Mouse (Mus musculus): ENCODE data around the gene Zfp112.
"Not testable (repeated sequence)": the region's sequence is repeated elsewhere in the genome, so short reads cannot be mapped to it uniquely, and the experiment has no call there.

The Zfp112 gene

DNA sequence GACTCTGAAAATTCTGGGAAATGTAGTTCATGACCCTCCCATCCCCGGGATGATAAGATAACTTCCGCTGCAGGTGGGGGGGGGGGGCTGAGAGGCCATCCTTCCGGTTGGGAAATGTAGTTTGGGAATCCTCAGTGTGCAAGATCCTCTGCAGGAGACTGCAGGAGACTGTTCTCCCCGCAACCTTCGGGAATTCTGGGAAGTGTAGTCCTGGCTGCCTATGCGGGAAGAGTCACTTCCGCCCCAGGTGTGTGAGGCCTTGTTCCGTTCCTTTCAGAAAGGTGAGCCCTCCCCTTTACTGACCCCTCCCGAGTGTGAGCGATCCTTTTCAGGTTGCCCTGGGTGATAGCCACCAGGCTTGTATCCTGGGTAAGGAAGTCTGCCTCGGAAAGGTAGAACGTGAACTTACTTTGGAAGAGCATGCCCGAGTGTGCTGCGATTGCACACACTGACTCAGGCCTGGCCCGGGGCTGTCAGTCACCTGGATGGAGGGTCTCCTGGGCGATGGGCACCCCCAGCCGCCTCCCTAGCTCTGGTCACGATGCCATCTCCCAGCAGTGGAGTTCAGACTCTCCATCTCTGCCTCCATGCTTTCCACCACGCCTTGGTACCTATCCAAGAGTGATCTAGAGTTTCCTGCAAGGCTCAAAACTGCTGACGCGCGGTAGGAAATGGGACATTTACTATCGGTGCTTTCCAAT lies at the start of gene Zfp112:
Gene Zfp112 (plus strand): TSS at position 159 of the 701 bp plus-strand sequence.
- DNase-seq (ENCODE audit: low read depth, low spot score) = no peak

DNA sequence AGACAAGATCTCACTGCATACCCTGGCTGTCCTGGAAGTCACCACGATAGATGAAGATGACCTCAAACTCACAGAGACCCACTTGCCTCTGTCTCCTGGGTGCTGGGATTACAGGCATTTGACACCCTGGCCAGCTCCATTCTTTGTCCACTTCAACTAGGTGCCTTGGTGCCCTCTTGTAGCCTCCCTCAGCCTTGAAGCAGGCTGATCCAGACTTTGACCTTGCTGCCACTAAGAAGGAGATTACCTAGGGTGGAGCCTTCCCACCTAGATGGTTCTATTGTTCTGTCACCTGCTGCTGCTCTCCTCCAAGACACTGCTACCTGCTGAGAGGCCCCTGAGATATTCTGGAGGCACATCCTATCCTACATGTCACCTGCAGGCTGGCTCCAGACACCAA lies 37.7 kb upstream of the Zfp112 start:
- not testable (repeated sequence) for DNase-seq (ENCODE audit: low read depth, low spot score)

DNA sequence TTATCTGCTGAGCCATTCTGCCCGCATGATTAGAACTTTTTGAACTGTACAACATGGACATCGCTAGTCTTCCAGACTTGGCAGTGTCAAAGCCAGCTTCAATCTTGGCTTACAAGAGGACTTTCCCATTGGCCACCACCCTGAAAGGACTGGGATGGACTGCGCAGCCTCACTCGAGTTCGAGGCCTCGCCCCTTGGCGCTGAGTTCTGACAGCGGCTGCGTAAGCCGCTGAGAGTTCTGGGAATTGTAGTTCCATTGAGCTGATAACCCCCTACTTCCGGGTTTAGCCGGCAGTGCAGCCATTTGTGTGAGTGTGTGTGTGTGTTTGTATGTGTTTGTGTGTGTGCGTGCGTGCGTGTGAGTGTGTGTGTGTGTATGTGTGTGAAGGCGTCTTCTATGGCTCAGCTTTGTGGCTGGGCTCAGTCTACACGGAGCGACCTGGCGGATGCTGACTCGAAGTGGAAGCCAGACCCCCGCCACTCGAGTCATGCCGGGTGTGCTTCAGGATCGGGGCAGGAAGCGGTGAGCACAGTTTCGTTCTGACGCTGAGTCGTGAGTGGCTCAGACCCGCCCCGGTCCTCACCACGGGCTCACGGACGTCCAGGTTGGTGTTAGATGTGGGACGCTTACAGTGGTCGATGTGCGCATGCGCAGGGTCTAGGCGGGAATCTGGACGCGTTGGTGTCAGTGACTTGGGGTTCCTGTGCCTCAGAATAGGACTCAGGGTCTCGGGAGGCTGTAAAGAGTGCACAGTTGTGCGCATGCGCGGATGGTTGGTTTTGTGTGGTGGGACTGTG lies 30.3 kb upstream of the Zfp112 start, which contains the start of gene Zfp180:
Gene Zfp180 (plus strand): TSS at position 291 of the 798 bp plus-strand sequence.
- peak; percentile 96 for DNase-seq (ENCODE audit: low read depth, low spot score)

DNA sequence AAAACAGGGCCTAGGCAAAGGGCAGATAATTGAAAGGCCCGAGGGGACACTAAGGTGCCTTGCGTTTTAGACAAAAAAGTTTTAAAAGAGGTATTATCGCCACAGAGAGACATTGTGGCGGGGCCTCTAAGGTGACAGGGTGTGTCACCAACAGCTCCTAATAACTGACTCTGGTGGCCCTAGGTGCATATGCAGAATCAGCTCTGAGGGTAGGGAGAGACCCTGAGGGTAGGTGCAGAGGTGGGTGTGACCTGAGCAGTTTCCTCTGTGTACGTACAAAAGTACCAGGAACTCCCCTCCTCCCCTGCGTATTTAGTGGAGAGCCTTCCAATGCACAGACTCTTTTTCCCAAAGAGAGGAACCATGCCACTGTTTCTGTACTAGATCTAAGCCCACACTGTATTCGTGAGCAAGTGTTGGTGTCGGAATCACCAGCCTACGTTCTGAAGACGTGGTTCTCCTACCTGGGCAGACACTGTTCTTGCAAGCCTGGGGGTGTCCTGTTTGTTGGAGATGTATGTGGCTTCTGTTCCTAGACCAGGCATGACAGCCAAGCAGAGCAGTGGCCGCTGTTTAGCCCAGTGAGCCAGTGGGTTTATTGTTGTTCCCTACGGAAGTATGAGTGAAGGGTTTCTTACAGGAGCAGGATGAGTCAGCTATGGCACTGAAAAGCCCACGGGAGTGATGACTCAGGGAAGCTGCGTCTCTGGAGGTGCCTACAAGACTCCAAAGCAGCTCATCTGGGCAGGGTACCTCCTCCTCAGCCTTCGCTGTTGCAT lies 29.5 kb upstream of the Zfp112 start:
- DNase-seq (ENCODE audit: low read depth, low spot score) = no peak

DNA sequence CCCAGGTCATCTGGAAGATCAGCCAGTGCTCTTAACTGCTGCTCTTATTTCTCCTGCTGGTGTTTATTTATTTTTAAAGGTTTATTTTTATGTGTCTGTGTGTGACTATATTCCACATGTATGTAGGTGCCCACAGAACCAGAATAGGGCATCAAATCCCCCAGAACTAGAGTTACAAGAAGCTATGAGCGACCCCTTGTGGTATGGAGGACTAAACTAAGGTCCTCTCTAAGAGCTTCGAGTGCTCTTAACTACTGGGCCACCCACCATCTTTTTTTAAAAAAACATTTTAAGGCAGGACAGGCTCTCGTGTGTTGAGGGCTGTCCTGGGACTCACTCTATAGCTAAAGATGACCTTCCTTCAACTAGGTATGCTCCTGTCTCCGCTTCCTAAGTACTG lies 25.2 kb upstream of the Zfp112 start:
- no peak for DNase-seq (ENCODE audit: low read depth, low spot score)

DNA sequence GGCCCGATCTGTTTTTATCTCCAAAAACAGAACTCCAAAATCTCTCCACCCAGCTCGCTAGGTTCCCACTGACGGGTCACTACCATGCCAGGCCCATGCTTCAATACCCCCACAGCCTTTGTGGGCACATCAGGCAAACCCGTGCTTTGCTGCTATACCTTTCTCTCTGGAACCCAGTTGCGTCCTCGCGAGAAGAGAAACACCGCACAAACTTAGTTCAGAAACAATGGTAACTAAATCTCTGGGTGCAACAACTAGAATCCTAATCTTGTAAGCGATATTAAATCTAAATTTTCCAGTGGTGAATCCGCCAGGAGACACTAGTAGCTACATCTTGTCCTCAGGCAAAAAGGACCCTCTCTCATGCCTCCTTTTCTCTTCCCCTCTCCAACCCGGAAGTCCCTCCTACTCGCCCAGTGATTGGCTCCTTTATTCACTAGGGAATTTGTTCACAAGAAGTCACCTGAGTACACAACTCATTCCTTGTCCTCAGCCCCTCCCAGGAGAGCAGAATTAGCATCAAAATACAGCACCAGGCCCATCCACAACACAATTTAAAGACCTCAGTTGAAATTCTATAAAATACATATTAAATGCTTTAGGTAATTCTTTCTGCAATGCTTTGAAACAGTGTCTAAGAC lies 24.5 kb upstream of the Zfp112 start:
- no peak for DNase-seq (ENCODE audit: low read depth, low spot score)

DNA sequence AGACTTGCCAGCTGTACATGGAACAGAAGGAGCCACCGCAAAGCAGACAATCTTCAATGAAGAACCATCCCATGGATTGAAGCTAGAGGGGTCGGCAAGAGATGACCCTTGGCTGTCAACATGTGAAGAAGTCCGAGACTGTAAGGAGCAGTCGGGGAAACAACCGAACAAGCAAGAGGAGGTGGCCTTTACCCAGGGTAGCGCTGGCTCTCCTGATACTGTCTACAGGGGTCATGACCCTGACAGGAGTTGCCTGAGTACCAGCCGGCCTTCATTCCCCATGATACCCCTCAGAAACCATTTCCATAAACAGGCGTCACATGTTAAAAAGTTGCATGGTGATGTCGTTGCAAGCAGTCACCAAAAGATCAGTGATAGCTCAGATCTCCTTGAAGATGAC lies 7.7 kb upstream of the Zfp112 start:
- no peak for DNase-seq (ENCODE audit: low read depth, low spot score)

DNA sequence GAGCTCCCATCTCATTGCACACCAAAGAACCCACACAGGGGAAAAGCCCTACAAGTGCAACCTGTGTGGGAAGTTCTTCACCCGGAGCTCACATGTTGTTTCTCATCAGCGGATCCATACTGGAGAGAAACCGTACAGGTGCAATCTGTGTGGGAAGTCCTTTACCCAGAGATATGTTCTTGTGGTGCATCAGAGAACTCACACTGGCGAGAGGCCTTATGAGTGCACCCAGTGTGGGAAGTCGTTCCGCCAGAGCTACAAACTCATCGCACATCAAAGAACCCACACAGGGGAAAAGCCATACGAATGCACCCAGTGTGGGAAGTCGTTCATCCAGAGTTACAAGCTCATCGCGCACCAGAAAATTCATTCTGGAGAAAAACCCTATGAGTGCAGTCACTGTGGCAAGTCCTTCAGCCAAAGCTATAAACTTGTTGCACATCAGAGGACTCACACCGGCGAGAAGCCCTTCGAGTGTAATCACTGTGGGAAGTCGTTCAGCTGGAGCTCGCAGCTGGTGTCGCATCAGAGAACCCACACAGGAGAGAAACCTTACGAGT lies 6.9 kb upstream of the Zfp112 start:
- no peak for DNase-seq (ENCODE audit: low read depth, low spot score)

DNA sequence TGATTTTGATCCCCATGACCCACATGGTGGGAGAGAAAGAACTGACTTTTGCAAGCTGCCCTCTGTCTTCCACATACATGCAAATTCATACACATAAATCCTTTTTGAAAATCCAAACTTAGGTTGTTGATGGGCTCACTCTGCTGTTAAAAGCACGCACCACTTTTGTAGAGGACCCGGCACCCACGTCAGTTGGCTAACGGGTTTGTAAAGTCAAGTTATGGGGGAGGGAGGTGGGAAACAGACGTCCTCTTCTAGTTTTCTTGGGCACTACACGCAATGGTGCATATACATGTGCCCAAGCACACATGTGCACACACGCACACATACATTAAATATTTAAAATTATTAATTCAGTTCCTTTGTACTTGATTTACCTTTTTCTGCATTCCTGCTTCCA lies 1.3 kb upstream of the Zfp112 start:
- no peak for DNase-seq (ENCODE audit: low read depth, low spot score)

DNA sequence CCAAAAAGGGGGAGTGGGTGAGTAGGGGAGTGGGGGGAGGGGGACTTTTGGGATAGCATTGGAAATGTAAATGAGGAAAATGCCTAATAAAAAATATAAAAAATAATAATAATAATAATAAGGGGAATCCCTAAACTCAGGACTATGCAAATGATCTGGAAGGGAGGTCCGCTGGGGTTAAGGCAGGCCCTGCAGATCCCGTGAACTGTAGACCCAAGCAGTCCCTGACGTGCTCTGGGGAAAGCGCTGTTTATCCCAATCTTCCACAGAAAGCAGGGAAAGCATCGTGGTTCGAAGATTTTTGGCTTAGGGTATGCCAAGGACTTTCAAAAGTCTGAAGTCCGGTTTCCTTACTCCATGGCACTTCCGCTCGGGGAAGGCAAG lies 350 bp upstream of the Zfp112 start:
- no peak for DNase-seq (ENCODE audit: low read depth, low spot score)

DNA sequence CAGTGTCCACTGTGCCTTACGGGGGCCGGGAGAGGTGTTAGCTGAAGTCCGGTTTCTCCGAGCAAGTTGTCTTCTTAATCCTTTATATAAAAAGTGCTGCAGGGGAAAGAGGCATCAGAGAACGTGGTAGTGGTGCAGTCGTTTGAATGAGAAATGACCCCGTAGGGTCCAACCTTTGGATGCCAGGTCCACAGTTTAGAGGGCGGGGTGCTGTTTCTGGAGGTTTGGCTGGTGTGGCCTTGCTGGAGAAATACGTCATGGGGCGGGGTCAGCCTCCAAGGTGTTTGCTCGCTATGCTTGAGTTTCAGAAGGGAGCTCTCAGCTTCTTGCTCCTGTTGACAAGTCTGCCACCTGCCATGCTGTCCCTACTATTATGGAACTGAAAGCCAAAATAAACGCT lies 887 bp downstream of the Zfp112 start:
- no peak for DNase-seq (ENCODE audit: low read depth, low spot score)

DNA sequence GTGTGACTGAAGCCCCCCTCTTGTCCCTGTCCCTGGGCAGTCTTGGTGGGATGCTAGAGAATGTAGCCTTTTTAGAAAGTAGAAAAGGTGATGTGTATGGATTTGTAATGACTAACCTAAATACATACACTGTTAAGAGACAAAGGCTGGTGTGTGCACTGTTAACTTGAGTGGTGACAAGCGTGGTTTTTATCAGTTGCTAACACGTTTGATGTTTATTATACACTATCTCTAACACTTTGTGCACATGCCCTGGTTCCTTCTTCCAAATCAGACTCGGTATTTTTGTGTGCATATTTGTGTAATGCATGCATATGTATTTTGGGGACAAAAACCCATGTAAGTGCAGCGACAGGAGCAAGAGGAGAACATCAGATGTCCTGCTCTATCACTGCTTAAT lies 4.5 kb downstream of the Zfp112 start:
- no peak for DNase-seq (ENCODE audit: low read depth, low spot score)

DNA sequence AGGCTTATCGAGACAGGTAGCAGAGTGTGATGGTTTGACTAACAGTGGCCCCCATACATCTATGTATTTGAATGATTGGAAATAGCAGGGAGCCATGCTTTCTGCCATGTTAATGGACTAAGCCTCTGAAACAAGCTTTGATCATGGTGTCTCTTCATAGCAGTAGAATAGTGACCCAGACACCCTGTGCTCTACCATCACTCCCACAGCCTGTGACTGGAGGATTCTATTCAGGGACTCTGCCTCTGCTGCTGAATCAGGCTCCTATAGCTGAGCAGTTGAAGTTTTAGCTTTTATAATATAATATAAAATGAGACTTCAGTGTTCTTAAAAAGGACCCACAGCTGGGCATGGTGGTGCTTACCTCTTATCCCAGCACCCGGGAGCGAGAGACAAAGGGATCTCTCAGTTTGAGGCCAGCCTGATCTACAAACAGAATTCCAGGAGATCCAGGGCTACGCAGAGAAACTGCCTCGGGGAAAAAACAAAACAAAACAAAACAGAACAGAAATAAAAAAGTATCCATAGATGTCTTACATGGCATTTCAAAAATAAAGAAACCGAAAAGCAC lies 21.4 kb downstream of the Zfp112 start:
- no peak for DNase-seq (ENCODE audit: low read depth, low spot score)

DNA sequence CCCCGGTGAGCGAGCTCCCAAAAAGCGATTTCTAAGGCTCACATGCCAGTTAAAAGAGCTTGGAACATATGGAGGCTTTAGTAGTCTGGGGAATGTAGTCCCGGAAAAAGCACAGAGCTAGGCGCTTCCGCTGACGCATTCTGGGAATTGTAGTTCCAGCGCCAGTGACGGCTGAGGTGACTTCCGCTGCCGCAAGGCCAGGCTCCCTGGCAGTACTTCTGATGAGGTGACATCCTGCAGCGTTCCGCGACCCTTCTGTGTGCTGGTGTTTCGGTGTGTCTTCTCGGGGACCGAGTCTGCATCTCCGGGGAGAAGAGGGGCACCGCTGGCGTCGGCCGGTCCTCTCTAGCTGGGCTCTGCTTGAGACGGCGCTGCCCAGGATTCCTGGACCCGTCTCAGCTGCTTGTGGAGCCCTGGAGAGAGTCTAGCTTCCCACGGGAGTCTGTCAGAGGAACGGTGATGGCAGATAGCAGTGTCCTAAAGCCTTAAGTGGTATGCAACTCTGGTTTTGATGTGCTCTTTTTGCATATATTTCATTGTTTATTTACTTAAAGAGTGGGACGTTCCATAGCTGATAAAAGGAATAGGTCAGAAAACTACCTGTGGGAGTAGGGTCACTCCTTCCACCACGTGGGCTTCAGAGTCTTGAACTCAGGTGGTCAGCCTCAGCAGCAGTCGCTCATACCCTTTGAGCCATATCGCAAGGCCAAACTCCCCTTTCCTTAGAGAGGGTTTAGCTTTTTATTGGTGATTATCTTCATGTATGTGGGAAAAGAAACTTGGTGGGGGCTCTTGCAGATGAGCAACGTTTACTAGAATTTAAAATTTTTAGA lies 22.1 kb downstream of the Zfp112 start, which contains the start of gene Zfp235:
Gene Zfp235 (plus strand): TSS at position 174 of the 833 bp plus-strand sequence.
- peak; percentile 85 for DNase-seq (ENCODE audit: low read depth, low spot score)

DNA sequence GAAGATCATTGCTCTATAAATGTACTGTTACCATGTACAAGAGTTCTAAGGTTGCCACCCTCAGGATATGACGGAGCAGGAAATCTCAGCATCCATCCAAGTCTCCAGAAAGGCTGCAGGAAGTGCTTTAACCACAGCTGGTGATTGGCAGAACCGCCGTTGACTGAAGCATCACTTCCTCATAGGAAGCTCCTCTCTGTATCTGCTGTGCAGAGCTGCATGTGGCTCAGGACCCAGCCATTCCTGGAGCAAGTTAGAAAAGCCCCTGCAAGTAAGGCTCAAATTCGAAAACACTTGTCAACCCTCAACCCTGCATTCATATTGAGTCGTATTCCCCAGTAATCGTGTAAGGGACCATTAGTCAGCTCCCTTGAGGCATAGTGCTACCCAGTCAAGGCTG lies 30.5 kb downstream of the Zfp112 start:
- DNase-seq (ENCODE audit: low read depth, low spot score) = no peak

DNA sequence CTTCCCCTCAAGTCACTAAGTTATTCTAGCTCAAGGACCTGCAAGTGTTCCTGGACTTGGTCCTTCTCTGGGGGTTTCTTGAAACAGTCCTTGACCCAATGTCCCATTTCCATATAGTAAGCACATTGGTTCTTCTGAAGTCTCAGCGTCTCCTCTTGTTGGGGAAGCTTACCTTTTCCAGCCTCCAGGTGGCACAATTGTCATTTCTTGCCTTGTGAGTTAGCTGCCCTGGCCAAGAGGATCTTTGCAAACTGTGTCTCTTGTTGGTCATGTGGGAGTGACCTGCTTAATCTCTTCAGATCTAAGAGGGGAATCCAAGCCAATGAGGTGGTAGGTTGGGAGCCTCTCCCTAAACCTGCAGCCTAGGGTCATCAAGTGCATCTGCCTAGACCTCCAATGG lies 41.2 kb downstream of the Zfp112 start:
- peak; percentile 28 for DNase-seq (ENCODE audit: low read depth, low spot score)

DNA sequence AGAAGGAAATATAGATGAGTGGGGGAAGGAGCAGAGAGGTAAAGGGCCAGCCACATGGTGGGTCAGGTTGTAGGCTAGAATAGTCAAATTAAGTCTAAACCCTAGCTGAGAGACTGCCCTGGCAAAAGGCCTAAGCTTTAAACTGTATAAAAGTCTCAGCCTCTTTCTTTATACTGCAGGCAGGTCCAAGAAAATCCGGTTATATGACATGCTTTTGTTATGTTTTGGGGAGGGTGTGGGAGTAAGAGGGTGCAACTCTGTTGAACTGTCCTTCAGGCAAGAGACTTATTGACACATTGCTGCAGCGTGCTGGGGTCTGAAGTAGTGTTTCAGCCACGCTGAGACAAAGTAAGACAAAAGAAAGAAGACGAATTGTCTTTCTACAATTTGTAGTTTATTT lies 60.1 kb downstream of the Zfp112 start:
- DNase-seq (ENCODE audit: low read depth, low spot score) = no peak

DNA sequence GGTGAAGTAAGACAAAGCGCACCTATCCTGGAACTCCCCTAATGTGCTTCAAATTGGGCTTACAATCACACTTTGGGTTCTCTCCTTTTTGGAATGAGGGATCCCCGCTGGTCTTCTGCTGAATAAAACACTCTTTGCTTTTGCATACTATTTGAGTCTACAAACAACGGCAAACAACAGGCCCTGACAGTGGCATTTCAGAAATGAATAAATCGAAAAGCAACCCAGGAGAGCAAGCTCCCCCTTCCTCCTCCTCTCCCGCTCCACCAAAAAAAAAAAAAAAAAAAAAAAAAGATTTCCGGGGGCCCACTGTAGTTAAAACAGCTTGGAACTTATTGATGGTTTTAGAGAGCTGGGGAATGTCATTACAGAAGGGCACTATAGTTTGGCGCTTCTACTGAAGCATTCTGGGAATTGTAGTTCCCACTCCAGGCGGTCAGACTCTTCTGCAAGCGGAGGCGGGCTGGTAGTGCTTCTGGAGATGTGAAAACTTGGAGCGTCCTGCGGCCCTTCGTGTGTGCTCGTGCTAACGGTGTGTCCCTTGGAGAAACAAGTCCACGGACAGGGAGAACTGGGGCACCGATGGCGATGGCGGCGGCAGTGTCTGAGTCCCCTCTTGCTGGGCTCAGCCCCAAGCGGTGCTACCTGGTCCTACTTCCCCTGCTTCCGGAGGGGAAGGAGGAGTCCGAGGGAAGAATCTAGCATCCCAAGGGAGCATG lies 62.7 kb downstream of the Zfp112 start, which contains the start of gene Zfp114:
Gene Zfp114 (plus strand): TSS at position 443 of the 719 bp plus-strand sequence.
- DNase-seq (ENCODE audit: low read depth, low spot score) = no peak

DNA sequence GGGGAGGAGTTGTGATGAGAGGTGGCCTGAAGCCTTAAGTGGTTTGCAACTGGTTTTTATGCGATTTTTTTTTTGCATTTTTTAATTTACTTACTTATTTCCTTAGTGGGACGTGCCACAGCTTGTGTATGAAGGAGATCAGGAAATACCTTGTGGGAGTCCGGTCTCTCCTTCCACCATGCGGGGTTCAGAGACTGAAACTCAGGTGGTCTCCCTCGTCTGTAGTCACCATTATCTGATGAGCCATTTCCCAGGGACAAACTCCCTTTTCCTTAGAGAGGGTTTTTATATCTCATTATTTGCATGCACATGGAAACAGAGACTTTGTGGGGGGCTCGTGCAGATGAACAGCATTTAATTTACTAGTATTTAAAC lies 63.2 kb downstream of the Zfp112 start:
- DNase-seq (ENCODE audit: low read depth, low spot score) = no peak

Measured in A20 (cell line).